ENCODE assay signal across 22 mouse cellular contexts in genomic region chr10:69601471-69601870, GRCm38 (mm10).
DNase-seq lines count a peak whose midpoint lies in the region; ATAC-seq and TF ChIP-seq lines count a peak whose summit lies in the region.
"Had no signal": no experiment of that assay in that cellular context is flagged by ENCODE, and none has a peak within 500 bp of the region (broad histone marks: within the 10 kb centered on the region; RNA-seq: fewer than 3 reads in every experiment).

No protein-coding gene starts in this region.

- ATAC-seq in heart, embryonic 11.5 days (replicated peaks; ENCODE audit: insufficient number of reproducible peaks, low FRiP score, low TSS enrichment): no peak
- ATAC-seq in midbrain, embryonic 11.5 days (ENCODE audit: low FRiP score): no peak
- ATAC-seq: activated CD4-positive, CD25-positive, alpha-beta regulatory T cell, adult 4 months; CD4-positive, CD25-positive, alpha-beta regulatory T cell, adult 4 months; Patski had no signal

- 90% methylated on average over 3 of the region's 3 CpGs for whole genome bisulfite sequencing in heart, embryonic 11.5 days (ENCODE audit: insufficient replicate concordance)
- 88% methylated on average over 3 of the region's 3 CpGs for WGBS in midbrain, embryonic 11.5 days
- WGBS in midbrain, embryonic 10.5 days: 92% methylated on average over 3 of the region's 3 CpGs

- H3K9ac ChIP-seq in heart, embryonic 11.5 days (ENCODE audit: low read depth, low read length): no peak overlapping the region
- H3K9ac ChIP-seq in midbrain, embryonic 11.5 days (ENCODE audit: low read length): no peak overlapping the region

- no peaks in the 10 kb centered on the region for H3K4me1 ChIP-seq in heart, embryonic 11.5 days (ENCODE audit: control insufficient read depth, insufficient read depth, low read length)
- H3K4me1 ChIP-seq in midbrain, embryonic 11.5 days (ENCODE audit: control insufficient read depth, insufficient read depth, low read length): no peaks in the 10 kb centered on the region
- H3K4me1 ChIP-seq in midbrain, embryonic 10.5 days: peaks cover 4% of the 10 kb centered on the region; the same call in 1 of the 2 replicates

- no peaks in the 10 kb centered on the region for H3K9me3 ChIP-seq in heart, embryonic 11.5 days (replicated peaks; ENCODE audit: control insufficient read depth, low read length)
- no peaks in the 10 kb centered on the region for H3K9me3 ChIP-seq in midbrain, embryonic 11.5 days (ENCODE audit: control insufficient read depth, low read length)
- H3K9me3 ChIP-seq in midbrain, embryonic 10.5 days (replicated peaks): no peaks in the 10 kb centered on the region; the same call in 1 of the 2 replicates

- TF ChIP-seq CTCF in layer of hippocampus, adult 2 months (conservative IDR thresholded peaks at IDR 0.05): no peak

- no peaks in the 10 kb centered on the region for H3K27me3 ChIP-seq in heart, embryonic 11.5 days (ENCODE audit: control insufficient read depth, insufficient read depth, low read length)
- H3K27me3 ChIP-seq in midbrain, embryonic 11.5 days (ENCODE audit: control insufficient read depth, insufficient read depth, low read length): no peaks in the 10 kb centered on the region
- H3K27me3 ChIP-seq in midbrain, embryonic 10.5 days (ENCODE audit: low read depth, poor library complexity, severe bottlenecking): no peaks in the 10 kb centered on the region
- H3K27me3 ChIP-seq: CH12.LX, Patski had no signal

- H3K4me2 ChIP-seq in heart, embryonic 11.5 days: no peak overlapping the region
- H3K4me2 ChIP-seq in midbrain, embryonic 11.5 days: no peak overlapping the region

- no peaks in the 10 kb centered on the region for H3K36me3 ChIP-seq in heart, embryonic 11.5 days (ENCODE audit: control insufficient read depth, insufficient read depth, low read length)
- no peaks in the 10 kb centered on the region for H3K36me3 ChIP-seq in midbrain, embryonic 11.5 days (ENCODE audit: control insufficient read depth, insufficient read depth, low read length)
- H3K36me3 ChIP-seq in midbrain, embryonic 10.5 days: 0 out of 2 replicates have a peak, but pooled peaks cover 5% of the 10 kb centered on the region
- H3K36me3 ChIP-seq: G1E had no signal

- no peak overlapping the region for H3K4me3 ChIP-seq in heart, embryonic 11.5 days (ENCODE audit: low read depth, low read length)
- no peak overlapping the region for H3K4me3 ChIP-seq in layer of hippocampus, adult 2 months
- no peak overlapping the region for H3K4me3 ChIP-seq in midbrain, embryonic 11.5 days (ENCODE audit: low read depth, low read length)
- no peak overlapping the region for H3K4me3 ChIP-seq in midbrain, embryonic 10.5 days

- DNase-seq in heart, adult 11 months: peak; percentile 51
- DNase-seq in layer of hippocampus, adult 2 months (ENCODE audit: low spot score in 2 of 2): no peak
- no peak for DNase-seq in layer of hippocampus, adult 18-20 months (ENCODE audit: low spot score in 2 of 2)
- DNase-seq in midbrain, embryonic 11.5 days (ENCODE audit: low spot score, missing footprints): peak; percentile 73
- DNase-seq in midbrain, embryonic 10.5 days (ENCODE audit: low spot score): no peak
- peak; percentile 0 for DNase-seq in urinary bladder, postnatal 14 days (ENCODE audit: low spot score)
- DNase-seq in urinary bladder, postnatal 10 days (ENCODE audit: low spot score): no peak
- DNase-seq: adrenal gland, adult 2 months; adrenal gland, adult 8-10 months; adrenal gland, postnatal 10 days; adrenal gland, postnatal 14 days; adrenal gland, postnatal 25 days; adrenal gland, postnatal 36 days; B cell, adult 2 months; cerebellum, adult 11 months; cerebellum, adult 11-12 months had no signal

- H3K27ac ChIP-seq in heart, embryonic 11.5 days (ENCODE audit: low read depth, low read length): no peak overlapping the region
- H3K27ac ChIP-seq in layer of hippocampus, adult 2 months: peak overlapping the region; percentile 14; the same call in 1 of the 2 replicates
- no peak overlapping the region for H3K27ac ChIP-seq in midbrain, embryonic 11.5 days (ENCODE audit: low read depth, low read length)
- no peak overlapping the region for H3K27ac ChIP-seq in midbrain, embryonic 10.5 days (replicated peaks)

Comparison
In these comparisons a context has a peak if more than half of its experiments do, and no peak if none do; other contexts are left out.
1. DNase-seq: peak in heart, adult 11 months (single experiment), midbrain, embryonic 11.5 days (single experiment) and urinary bladder, postnatal 14 days (single experiment); none in layer of hippocampus, adult 2 months (0 of 2), layer of hippocampus, adult 18-20 months (0 of 2), midbrain, embryonic 10.5 days (single experiment) and urinary bladder, postnatal 10 days (single experiment).